Mouse (Mus musculus) forebrain, embryonic 15.5 days (tissue): ENCODE data around the gene Mfap2. TPM values are rescaled to one million over a fixed set of nuclear protein-coding genes. Genes with fewer than 3 reads are reported as not detected.

Experiments
- ATAC-seq: fragments of 200-750 bp; cut with Nextera tagmentation; replicated peaks from 2 replicates; pipeline ENCODE4 v1.8.0; 2017; ENCODE audit warnings: mild to moderate bottlenecking, moderate TSS enrichment, moderate library complexity
- H3K27ac ChIP-seq: fragments of 300-500 bp; sonication (generic); replicated peaks from 2 replicates; pipeline ENCODE4 v1.5.1; 2015; ENCODE audit warnings: mild to moderate bottlenecking, inconsistent platforms
- H3K27me3 ChIP-seq: fragments of 300-500 bp; sonication (generic); 2 replicates; pipeline ENCODE4 v1.6.1; 2015; ENCODE audit warnings: inconsistent platforms
- H3K36me3 ChIP-seq: fragments of 300-500 bp; sonication (generic); 2 replicates; pipeline ENCODE4 v1.6.1; 2015; ENCODE audit warnings: mild to moderate bottlenecking, inconsistent platforms
- H3K4me1 ChIP-seq: fragments of 300-500 bp; sonication (generic); 2 replicates; pipeline ENCODE4 v1.6.1; 2015; ENCODE audit warnings: inconsistent platforms
- H3K4me2 ChIP-seq: fragments of 300-500 bp; sonication (generic); replicated peaks from 2 replicates; pipeline ENCODE4 v1.6.1; 2015; ENCODE audit warnings: mild to moderate bottlenecking, inconsistent platforms
- H3K4me3 ChIP-seq: fragments of 300-500 bp; sonication (generic); 2 replicates; pipeline ENCODE4 v1.5.1; 2015; ENCODE audit warnings: mild to moderate bottlenecking, inconsistent platforms
- H3K9ac ChIP-seq: fragments of 300-500 bp; sonication (generic); replicated peaks from 2 replicates; pipeline ENCODE4 v1.6.1; 2015; ENCODE audit warnings: mild to moderate bottlenecking, inconsistent platforms
- H3K9me3 ChIP-seq: fragments of 300-500 bp; sonication (generic); 2 replicates; pipeline ENCODE4 v1.6.1; 2016; ENCODE audit warnings: inconsistent platforms
- WGBS: fragments of 180-500 bp; shearing (Covaris S2); methylation state at CpG from one replicate; pipeline ENCODE4 v1.1.7; 2015; ENCODE audit warnings: mixed read lengths; 5-methylcytosine and 5-hydroxymethylcytosine counted together
- polyA plus RNA-seq: library from polyadenylated mRNA; unstranded; fragments of >200 nt; fragmentation: Nextera tagmentation; extraction: Ambion mirVana; gene quantifications from 2 replicates; pipeline ENCODE4 v1.2.1, GENCODE M21; 2015

Gene Mfap2
- polyA plus RNA-seq, 1 experiment from 2014 or later = 215 TPM

- WGBS = 73% methylated on average over 7 of the region's 7 CpGs
- H3K27ac ChIP-seq = 0 out of 2 replicates have a peak overlapping the region, but pooled peaks have one; percentile 19
- H3K36me3 ChIP-seq = peaks cover 37% of the 10 kb centered on the region
- ATAC-seq = no peak
- H3K9me3 ChIP-seq = no peaks in the 10 kb centered on the region
- H3K27me3 ChIP-seq = no peaks in the 10 kb centered on the region
- no peak overlapping the region for H3K4me2 ChIP-seq
- H3K4me3 ChIP-seq = no peak overlapping the region
- peaks cover 67% of the 10 kb centered on the region for H3K4me1 ChIP-seq
- no peak overlapping the region for H3K9ac ChIP-seq
These were observed 5.1 kb downstream of the Mfap2 start for GRCm38 (mm10) chr4:141015356-141015755.

- Histone ChIP-seq H3K4me1 (peaks cover 75% of the 10 kb centered on the region), H3K9ac (no peak overlapping the region), H3K36me3 (peaks cover 37% of the 10 kb centered on the region), H3K4me2 (no peak overlapping the region), H3K27me3 (no peaks in the 10 kb centered on the region), H3K9me3 (no peaks in the 10 kb centered on the region), H3K27ac (peak overlapping the region; percentile 41), H3K4me3 (no peak overlapping the region)
- no peak for ATAC-seq
- WGBS = 87% methylated on average over 9 of the region's 9 CpGs
These were observed 6.1 kb downstream of the Mfap2 start for GRCm38 (mm10) chr4:141016311-141016710.

DNA sequence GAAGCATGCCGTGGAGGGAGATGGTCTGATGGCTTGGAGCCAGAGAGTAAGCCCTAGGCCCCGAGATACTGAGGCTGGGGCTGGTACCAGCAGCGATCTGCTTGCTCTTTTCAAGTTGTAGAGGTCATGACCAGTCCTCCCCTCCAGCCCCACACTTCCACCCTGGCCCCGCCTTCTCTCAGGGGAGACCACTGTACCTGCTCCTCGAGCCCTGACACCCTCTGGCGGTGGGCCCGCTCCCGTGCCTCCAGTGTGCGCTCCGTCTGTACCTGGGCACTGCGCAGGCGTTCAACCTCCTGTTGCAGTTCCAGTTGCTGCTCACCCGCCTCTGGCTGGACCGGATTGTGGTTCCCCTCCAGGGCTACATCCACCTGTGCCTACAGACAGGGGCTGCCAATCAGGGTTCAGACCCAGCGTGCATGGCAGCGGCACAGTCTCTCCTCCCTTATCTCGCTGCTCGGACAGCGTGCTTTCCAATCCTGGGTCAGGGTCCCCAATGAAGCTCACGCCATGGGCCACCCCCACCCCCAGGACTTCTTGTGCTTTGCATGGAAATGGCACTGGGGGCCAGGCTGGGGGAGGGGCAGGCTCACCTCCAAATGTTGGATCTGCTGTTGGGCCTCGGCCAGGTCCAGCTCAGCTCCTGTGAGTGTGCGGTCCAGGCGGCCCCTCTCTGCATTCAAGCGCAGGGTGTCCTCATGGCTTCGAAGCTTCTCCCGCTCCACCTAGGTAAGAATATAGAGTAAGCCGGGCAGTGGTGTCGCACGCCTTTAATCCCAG lies 7.6 kb downstream of the Mfap2 start:
- WGBS = 72% methylated on average over 29 of the region's 29 CpGs
- no peaks in the 10 kb centered on the region for H3K27me3 ChIP-seq
- H3K4me1 ChIP-seq = peaks cover 71% of the 10 kb centered on the region
- H3K4me3 ChIP-seq = no peak overlapping the region
- peaks cover 35% of the 10 kb centered on the region for H3K36me3 ChIP-seq
- no peak overlapping the region for H3K9ac ChIP-seq
- H3K9me3 ChIP-seq = no peaks in the 10 kb centered on the region
- no peak for ATAC-seq
- H3K4me2 ChIP-seq = no peak overlapping the region
- peak overlapping the region; percentile 42; the same call in 1 of the 2 replicates for H3K27ac ChIP-seq

DNA sequence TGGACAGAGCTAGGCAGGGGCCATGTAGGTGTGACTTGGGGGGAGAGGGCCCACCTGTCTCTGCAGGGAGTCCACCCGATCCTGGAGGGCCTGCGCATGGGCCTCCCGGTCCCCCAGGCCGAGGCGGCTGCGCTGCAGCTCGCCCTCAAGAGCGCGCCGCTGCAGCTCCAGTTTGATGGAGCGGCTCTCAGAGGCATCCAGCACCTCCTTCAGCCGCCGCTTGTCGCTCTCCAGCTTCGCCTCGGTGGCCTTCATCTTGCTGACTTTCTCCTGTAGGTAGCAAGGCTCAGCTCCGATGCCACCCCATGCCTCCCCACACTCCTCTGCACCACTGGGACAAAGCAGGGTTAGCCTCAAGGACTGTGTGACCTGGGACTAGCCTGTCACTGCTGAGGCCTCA lies 10.0 kb downstream of the Mfap2 start:
- peaks cover 54% of the 10 kb centered on the region for H3K4me1 ChIP-seq
- peak overlapping the region; percentile 25; the same call in 1 of the 2 replicates for H3K9ac ChIP-seq
- H3K36me3 ChIP-seq = peaks cover 15% of the 10 kb centered on the region
- H3K27ac ChIP-seq = peak overlapping the region; percentile 92
- H3K4me3 ChIP-seq = no peak overlapping the region
- 62% methylated on average over 17 of the region's 17 CpGs for WGBS
- no peak for ATAC-seq
- no peak overlapping the region for H3K4me2 ChIP-seq
- H3K27me3 ChIP-seq = no peaks in the 10 kb centered on the region
- H3K9me3 ChIP-seq = no peaks in the 10 kb centered on the region

DNA sequence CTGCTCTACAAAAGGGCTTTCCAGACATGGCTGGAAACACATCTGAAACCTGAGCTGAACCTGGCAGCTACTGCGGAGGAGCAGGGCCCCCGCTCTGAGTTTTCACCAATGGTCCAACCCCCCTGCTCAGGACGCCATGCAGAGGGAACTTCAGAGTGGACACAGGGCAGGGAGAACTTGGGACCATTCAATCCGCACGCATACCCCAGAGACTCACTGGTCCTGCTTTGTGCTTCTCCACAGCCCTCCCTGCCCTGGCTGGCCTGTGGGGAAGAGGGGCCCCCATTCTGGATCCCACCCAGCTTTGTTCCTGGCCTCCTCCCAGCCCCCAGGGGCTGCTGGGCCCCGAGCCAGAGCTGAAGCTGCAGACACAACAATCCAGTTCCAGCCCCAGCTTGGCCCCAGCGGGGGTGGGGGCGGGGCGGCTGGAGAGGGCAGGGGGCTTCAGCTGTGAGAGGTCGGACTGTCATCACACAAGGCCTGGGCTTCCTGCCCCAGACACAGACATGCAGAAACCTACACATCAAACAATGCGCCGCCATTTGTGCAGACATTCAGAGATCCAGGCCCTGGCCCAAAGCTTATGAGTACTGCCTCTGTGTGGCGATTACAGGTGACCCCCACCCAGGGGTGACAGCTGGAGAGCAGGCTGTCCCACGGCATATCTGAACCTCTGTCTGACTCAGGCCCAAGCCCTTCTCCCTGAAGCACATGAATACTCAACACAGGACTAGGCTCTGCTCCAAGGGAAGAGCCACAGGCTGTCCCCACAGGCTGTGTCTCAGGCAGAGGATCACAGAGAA lies 10.8 kb downstream of the Mfap2 start:
- H3K36me3 ChIP-seq = peaks cover 7% of the 10 kb centered on the region
- WGBS = 15% methylated on average over 14 of the region's 14 CpGs
- H3K4me1 ChIP-seq = peaks cover 50% of the 10 kb centered on the region
- H3K4me3 ChIP-seq = no peak overlapping the region
- peak overlapping the region; percentile 25; the same call in 1 of the 2 replicates for H3K9ac ChIP-seq
- ATAC-seq = peak; percentile 73
- H3K27me3 ChIP-seq = no peaks in the 10 kb centered on the region
- H3K27ac ChIP-seq = peak overlapping the region; percentile 92
- H3K9me3 ChIP-seq = no peaks in the 10 kb centered on the region
- peak overlapping the region; percentile 7; the same call in 1 of the 2 replicates for H3K4me2 ChIP-seq

GRCm38 (mm10) chr4:141021614-141021929 lies 11.4 kb downstream of the Mfap2 start:
- Histone ChIP-seq H3K36me3 (peaks cover 3% of the 10 kb centered on the region), H3K9ac (0 out of 2 replicates have a peak overlapping the region, but pooled peaks have one; percentile 12), H3K27me3 (no peaks in the 10 kb centered on the region), H3K4me3 (no peak overlapping the region), H3K4me1 (peaks cover 50% of the 10 kb centered on the region), H3K4me2 (no peak overlapping the region), H3K27ac (peak overlapping the region; percentile 92), H3K9me3 (no peaks in the 10 kb centered on the region)
- ATAC-seq = peak; percentile 37
- WGBS = 33% methylated on average over 11 of the region's 11 CpGs

DNA sequence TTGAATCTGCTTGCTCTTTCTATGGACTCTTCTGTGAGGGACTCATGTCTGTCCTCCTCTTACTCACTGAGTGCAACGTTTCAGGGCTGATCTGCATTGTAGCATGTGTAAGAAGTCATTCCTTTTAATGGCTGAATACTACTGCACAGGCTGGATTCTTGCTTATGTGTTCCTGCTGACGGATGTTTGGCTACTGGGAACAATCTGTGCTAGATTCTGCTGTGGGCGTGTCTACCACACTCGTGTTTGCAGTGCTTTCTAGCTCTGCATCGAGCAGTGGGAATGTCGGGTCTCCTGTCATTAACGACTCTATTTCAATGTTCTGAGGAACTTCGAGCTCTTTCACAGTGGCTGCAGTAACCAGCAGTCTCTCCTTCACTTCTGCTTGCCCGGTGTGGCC lies 13.8 kb downstream of the Mfap2 start:
- no peak for ATAC-seq
- no peak overlapping the region for H3K9ac ChIP-seq
- H3K36me3 ChIP-seq = peaks cover 11% of the 10 kb centered on the region
- no peak overlapping the region for H3K4me3 ChIP-seq
- peaks cover 34% of the 10 kb centered on the region for H3K4me1 ChIP-seq
- H3K9me3 ChIP-seq = no peaks in the 10 kb centered on the region
- no peak overlapping the region for H3K4me2 ChIP-seq
- no peak overlapping the region for H3K27ac ChIP-seq
- WGBS = 71% methylated on average over 9 of the region's 9 CpGs
- no peaks in the 10 kb centered on the region for H3K27me3 ChIP-seq

GRCm38 (mm10) chr4:141024992-141025391 lies 14.8 kb downstream of the Mfap2 start:
- H3K36me3 ChIP-seq = peaks cover 13% of the 10 kb centered on the region
- ATAC-seq = no peak
- H3K9me3 ChIP-seq = no peaks in the 10 kb centered on the region
- H3K4me3 ChIP-seq = no peak overlapping the region
- H3K9ac ChIP-seq = no peak overlapping the region
- peaks cover 24% of the 10 kb centered on the region for H3K4me1 ChIP-seq
- no peaks in the 10 kb centered on the region for H3K27me3 ChIP-seq
- no peak overlapping the region for H3K4me2 ChIP-seq
- H3K27ac ChIP-seq = no peak overlapping the region
- 83% methylated on average over 27 of the region's 27 CpGs for WGBS

- H3K4me2 ChIP-seq = no peak overlapping the region
- no peaks in the 10 kb centered on the region for H3K9me3 ChIP-seq
- no peak overlapping the region for H3K27ac ChIP-seq
- H3K9ac ChIP-seq = no peak overlapping the region
- ATAC-seq = no peak
- H3K36me3 ChIP-seq = peaks cover 16% of the 10 kb centered on the region; the same call in 1 of the 2 replicates
- 82% methylated on average over 18 of the region's 18 CpGs for WGBS
- H3K27me3 ChIP-seq = no peaks in the 10 kb centered on the region
- H3K4me3 ChIP-seq = no peak overlapping the region
- H3K4me1 ChIP-seq = peaks cover 4% of the 10 kb centered on the region
These were observed 20.5 kb downstream of the Mfap2 start for GRCm38 (mm10) chr4:141030541-141031206.

GRCm38 (mm10) chr4:141031733-141032132 lies 21.5 kb downstream of the Mfap2 start:
- no peak overlapping the region for H3K4me2 ChIP-seq
- 18% methylated on average over 6 of the region's 6 CpGs for WGBS
- peak; percentile 66 for ATAC-seq
- no peak overlapping the region for H3K9ac ChIP-seq
- H3K4me3 ChIP-seq = no peak overlapping the region
- H3K36me3 ChIP-seq = peaks cover 20% of the 10 kb centered on the region; the same call in 1 of the 2 replicates
- H3K9me3 ChIP-seq = no peaks in the 10 kb centered on the region
- H3K27ac ChIP-seq = no peak overlapping the region
- H3K4me1 ChIP-seq = peaks cover 4% of the 10 kb centered on the region
- no peaks in the 10 kb centered on the region for H3K27me3 ChIP-seq

DNA sequence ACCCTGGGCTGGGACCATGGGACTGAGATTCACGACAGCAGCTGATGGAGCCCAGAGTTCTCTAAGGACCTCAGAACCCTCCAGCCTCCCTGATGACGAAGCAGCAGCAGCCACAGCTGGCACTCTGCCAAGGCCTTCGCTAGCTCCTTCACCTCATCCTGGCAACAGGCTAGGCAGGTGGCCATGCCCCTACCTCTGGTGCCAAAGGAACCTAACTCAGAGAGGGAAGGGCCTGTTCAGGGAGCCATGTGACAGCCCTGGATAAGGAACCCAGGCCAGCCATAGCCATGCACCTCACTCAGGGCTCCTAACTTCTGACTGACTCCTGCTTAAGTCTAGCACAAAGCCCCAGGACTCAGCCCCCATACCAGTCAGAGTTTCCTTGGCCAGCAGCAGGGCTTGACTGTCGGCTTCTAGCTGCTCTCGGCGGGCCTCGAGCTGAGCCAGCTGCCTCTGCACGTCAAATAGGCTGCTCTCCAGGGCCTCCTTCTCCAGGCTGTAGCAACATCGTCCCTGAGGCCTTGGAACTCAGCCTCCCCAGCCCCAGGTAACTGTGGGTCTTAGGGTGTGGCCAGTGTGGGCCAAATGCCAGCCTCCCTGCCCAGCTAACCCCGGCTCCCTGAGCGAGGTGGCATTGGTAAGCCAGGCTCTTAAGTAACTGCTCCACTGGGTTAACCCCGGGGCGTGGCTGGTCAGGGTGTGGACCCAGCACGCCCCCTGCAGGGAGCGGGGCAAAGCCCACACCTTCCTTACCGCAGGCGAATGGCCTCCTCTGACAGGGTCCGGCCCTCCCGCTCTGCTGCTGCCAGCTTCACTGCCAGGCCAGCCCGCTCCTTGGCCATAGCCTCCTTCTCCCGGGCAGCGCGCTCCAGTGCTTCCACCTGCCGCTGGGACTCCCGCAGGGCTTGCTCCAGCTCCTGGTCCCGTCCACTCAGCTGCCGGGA lies 23.7 kb downstream of the Mfap2 start:
- peaks cover 21% of the 10 kb centered on the region; the same call in 1 of the 2 replicates for H3K36me3 ChIP-seq

More for the DNA sequence above, 23.7 kb downstream of the Mfap2 start:
- Histone ChIP-seq H3K27ac (no peak overlapping the region), H3K4me3 (no peak overlapping the region), H3K9ac (no peak overlapping the region), H3K4me2 (no peak overlapping the region), H3K27me3 (no peaks in the 10 kb centered on the region), H3K4me1 (peaks cover 4% of the 10 kb centered on the region), H3K9me3 (no peaks in the 10 kb centered on the region)
- 73% methylated on average over 27 of the region's 27 CpGs for WGBS
- no peak for ATAC-seq
